Mouse (Mus musculus) MEL (cell line): Measurements from ENCODE around the gene Cux1. TPM values are rescaled to one million over a fixed set of nuclear protein-coding genes. Genes with fewer than 3 reads are reported as not detected.

ENCODE experiments used
- DNase-seq: peaks from one replicate; pipeline ENCODE4 v3.0.0; 2011; ENCODE audit warnings: low read depth, low spot score
- H3K27ac ChIP-seq: 2 replicates; pipeline ENCODE4 v1.5.1; 2012; ENCODE audit warnings: low read depth, mild to moderate bottlenecking, control low read depth, low read length, moderate library complexity; ENCODE audit not compliant: control insufficient read depth
- H3K27me3 ChIP-seq, 2 experiments: fragments of 150-350 bp in 1 of 2; sonication (generic) in 1 of 2; 2 replicates each; pipeline ENCODE4 v1.6.1; 2012; ENCODE audit warnings: low read length in 2 of 2, mild to moderate bottlenecking in 2 of 2, improper control_type of control experiment in 1 of 2, moderate library complexity in 1 of 2; ENCODE audit not compliant: insufficient read depth in 2 of 2, control insufficient read depth in 1 of 2
- H3K36me3 ChIP-seq, 2 experiments: 2 replicates each; pipeline ENCODE4 v1.6.1; 2012 to 2014; ENCODE audit warnings: low read length in 2 of 2, improper control_type of control experiment in 1 of 2, inconsistent platforms in 1 of 2, mild to moderate bottlenecking in 1 of 2; ENCODE audit not compliant: insufficient read depth in 2 of 2, control insufficient read depth in 1 of 2
- H3K4me1 ChIP-seq, 2 experiments: fragments of 150-350 bp in 1 of 2; sonication (generic) in 1 of 2; 2 replicates each; pipeline ENCODE4 v1.6.1; 2012; ENCODE audit warnings: low read length in 2 of 2, improper control_type of control experiment in 1 of 2, mild to moderate bottlenecking in 1 of 2; ENCODE audit not compliant: insufficient read depth in 2 of 2, control insufficient read depth in 1 of 2
- H3K4me3 ChIP-seq, 2 experiments: fragments of 150-350 bp in 1 of 2; sonication (generic) in 1 of 2; 2 replicates each; pipeline ENCODE4 v1.5.1; 2012; ENCODE audit warnings: low read depth in 2 of 2, low read length in 2 of 2, mild to moderate bottlenecking in 2 of 2, moderate library complexity in 2 of 2, control low read depth in 1 of 2, improper control_type of control experiment in 1 of 2; ENCODE audit not compliant: control insufficient read depth in 1 of 2, insufficient read depth in 1 of 2
- H3K79me2 ChIP-seq: 2 replicates; pipeline ENCODE4 v1.6.1; 2012; ENCODE audit warnings: mild to moderate bottlenecking, low read length, moderate library complexity; ENCODE audit not compliant: control insufficient read depth, poor library complexity, insufficient read depth
- H3K9ac ChIP-seq: 2 replicates; pipeline ENCODE4 v1.6.1; 2012; ENCODE audit warnings: low read depth, mild to moderate bottlenecking, control low read depth, low read length, moderate library complexity; ENCODE audit not compliant: control insufficient read depth, poor library complexity, severe bottlenecking
- H3K9me3 ChIP-seq: fragments of 150-350 bp; sonication (generic); replicated peaks from 2 replicates; pipeline ENCODE4 v1.6.1; 2012; ENCODE audit warnings: mild to moderate bottlenecking, low read length, improper control_type of control experiment, moderate library complexity; ENCODE audit not compliant: insufficient read depth
- CHD1 ChIP-seq: IDR thresholded peaks from 2 replicates; pipeline ENCODE4 v1.6.1; 2012; ENCODE audit warnings: low read depth, mild to moderate bottlenecking, inconsistent platforms, low read length, improper control_type of control experiment
- CTCF ChIP-seq, 3 experiments: IDR thresholded peaks in 2 of 3; conservative IDR thresholded peaks in 1 of 3; 2 replicates each; pipeline ENCODE4 v1.5.1; 2011 to 2012; ENCODE audit warnings: low read length in 3 of 3, low read depth in 2 of 3, mild to moderate bottlenecking in 2 of 3, improper control_type of control experiment in 1 of 3, inconsistent platforms in 1 of 3, mixed read lengths in 1 of 3, moderate library complexity in 1 of 3; ENCODE audit not compliant: control insufficient read depth in 1 of 3, insufficient read depth in 1 of 3, poor library complexity in 1 of 3, severe bottlenecking in 1 of 3
- ETS1 ChIP-seq: IDR thresholded peaks from 2 replicates; pipeline ENCODE4 v1.6.1; 2012; ENCODE audit warnings: low read depth, mild to moderate bottlenecking, inconsistent platforms, low read length, improper control_type of control experiment, moderate library complexity
- GABPA ChIP-seq: IDR thresholded peaks from 2 replicates; pipeline ENCODE4 v1.6.1; 2012; ENCODE audit warnings: low read depth, mild to moderate bottlenecking, inconsistent platforms, low read length, improper control_type of control experiment, moderate library complexity
- HCFC1 ChIP-seq: IDR thresholded peaks from 2 replicates; pipeline ENCODE4 v1.6.1; 2012; ENCODE audit warnings: low read depth, mild to moderate bottlenecking, inconsistent platforms, low read length, improper control_type of control experiment, moderate library complexity
- KAT2A ChIP-seq: conservative IDR thresholded peaks from 2 replicates; pipeline ENCODE4 v1.6.1; 2012; ENCODE audit warnings: low read depth, low read length, improper control_type of control experiment, inconsistent platforms
- MAFK ChIP-seq: IDR thresholded peaks from 2 replicates; pipeline ENCODE4 v1.6.1; 2011; ENCODE audit warnings: low read depth, mild to moderate bottlenecking, low read length, improper control_type of control experiment, borderline replicate concordance
- MAZ ChIP-seq: IDR thresholded peaks from 2 replicates; pipeline ENCODE4 v1.6.1; 2012; ENCODE audit warnings: low read depth, mild to moderate bottlenecking, inconsistent platforms, low read length, improper control_type of control experiment
- MXI1 ChIP-seq: IDR thresholded peaks from 2 replicates; pipeline ENCODE4 v1.6.1; 2011; ENCODE audit warnings: mild to moderate bottlenecking, low read depth, low read length, improper control_type of control experiment
- MYC ChIP-seq: IDR thresholded peaks from 2 replicates; pipeline ENCODE4 v1.6.1; 2011; ENCODE audit warnings: low read depth, mild to moderate bottlenecking, low read length, improper control_type of control experiment, moderate library complexity
- POLR2A ChIP-seq, 2 experiments: IDR thresholded peaks; 2 replicates each; pipeline ENCODE4 v1.6.1; 2011 to 2012; ENCODE audit warnings: low read length in 2 of 2, mild to moderate bottlenecking in 2 of 2, control low read depth in 1 of 2, improper control_type of control experiment in 1 of 2, low read depth in 1 of 2, moderate library complexity in 1 of 2; ENCODE audit not compliant: control insufficient read depth in 1 of 2, insufficient read depth in 1 of 2, poor library complexity in 1 of 2
- POLR2AphosphoS2 ChIP-seq: IDR thresholded peaks from 2 replicates; pipeline ENCODE4 v1.6.1; 2011; ENCODE audit warnings: low read length, improper control_type of control experiment
- ZKSCAN1 ChIP-seq: IDR thresholded peaks from 2 replicates; pipeline ENCODE4 v1.6.1; 2012; ENCODE audit warnings: low read depth, mild to moderate bottlenecking, inconsistent platforms, low read length, improper control_type of control experiment, moderate library complexity
- ZMIZ1 ChIP-seq: IDR thresholded peaks from 2 replicates; pipeline ENCODE4 v1.6.1; 2012; ENCODE audit warnings: low read depth, mild to moderate bottlenecking, inconsistent platforms, low read length, improper control_type of control experiment, moderate library complexity
- ZNF384 ChIP-seq: IDR thresholded peaks from 2 replicates; pipeline ENCODE4 v1.6.1; 2012; ENCODE audit warnings: low read depth, mild to moderate bottlenecking, inconsistent platforms, low read length, improper control_type of control experiment
- polyA plus RNA-seq, 2 experiments: library from polyadenylated mRNA; stranded (reverse) in 1 of 2; unstranded in 1 of 2; fragments of >175 nt in 1 of 2; fragments of >200 nt in 1 of 2; gene quantifications; 2 replicates each; pipeline versions ENCODE4 v1.2.1 to v1.2.4; 2012; ENCODE audit warnings: low replicate concordance in 2 of 2, low read depth in 1 of 2; ENCODE audit not compliant: insufficient read length in 2 of 2, insufficient read depth in 1 of 2, missing spikeins in 1 of 2
- total RNA-seq: library from RNA; depleted of rRNA; stranded (reverse); fragments of 300-350 nt; gene quantifications from 2 replicates; pipeline ENCODE4 v1.2.3, GENCODE M21; 2012

Cux1 gene
- total and polyA plus RNA-seq, 3 experiments: 71.1 to 104 TPM; not detected in 1

DNA sequence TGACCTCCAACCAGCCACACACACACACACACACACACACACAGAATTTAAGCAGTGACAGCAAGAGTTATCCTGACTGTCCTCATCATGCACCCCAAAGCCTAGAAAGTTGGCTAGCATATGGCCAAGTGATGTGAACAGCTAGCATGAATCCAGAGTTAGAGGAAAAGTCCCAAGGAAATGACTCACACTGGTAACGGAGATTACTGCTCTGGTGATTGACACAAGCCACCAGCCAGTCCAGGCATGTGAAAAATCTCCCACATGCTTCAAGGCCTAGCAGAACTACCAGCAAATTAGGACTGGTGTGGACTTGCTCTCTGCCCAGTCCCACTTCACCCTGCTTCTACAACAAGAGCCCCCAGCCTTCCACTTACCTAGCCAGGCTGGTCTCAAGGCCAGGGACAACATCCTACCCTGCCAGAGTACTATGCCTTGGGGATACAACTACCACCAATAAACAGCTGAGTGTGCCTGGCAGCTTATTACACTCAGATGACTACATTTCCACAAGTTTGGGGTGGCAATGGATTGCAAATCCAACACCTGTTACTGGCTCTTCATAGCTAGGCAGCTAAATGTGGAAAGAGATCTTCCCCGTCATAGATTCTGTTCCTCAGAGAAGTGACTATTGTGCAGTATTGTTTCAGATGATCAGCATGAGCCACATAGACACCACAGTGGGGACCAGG is 35.5 kb downstream of the Cux1 start:
- Histone ChIP-seq H3K27me3 (no peaks in the 10 kb centered on the region), H3K27ac (0 out of 2 replicates have a peak overlapping the region, but pooled peaks have one; percentile 22), H3K79me2 (peaks cover 91% of the 10 kb centered on the region), H3K9me3 (no peaks in the 10 kb centered on the region), H3K36me3 (peaks cover 23% of the 10 kb centered on the region in 2 experiments), H3K4me1 (peaks cover 16 to 24% of the 10 kb centered on the region in 2 experiments; a peak in 3 of 4 replicates), H3K4me3 (no peak overlapping the region), H3K9ac (no peak overlapping the region)
- TF ChIP-seq MAFK (no peak), HCFC1 (no peak), POLR2A (IDR thresholded peaks at IDR 0.05; ENCODE audit: control insufficient read depth in 1 of 2, insufficient read depth in 1 of 2, low read depth in 1 of 2, low read length in 2 of 2, poor library complexity in 1 of 2) (no peak), MXI1 (0 out of 2 replicates have a peak, but pooled peaks have one; percentile 33), CHD1 (no peak), ETS1 (0 out of 2 replicates have a peak, but pooled peaks have one; percentile 18), ZNF384 (no peak), MAZ (no peak), ZKSCAN1 (no peak)
- DNase-seq: peak; percentile 57

DNA sequence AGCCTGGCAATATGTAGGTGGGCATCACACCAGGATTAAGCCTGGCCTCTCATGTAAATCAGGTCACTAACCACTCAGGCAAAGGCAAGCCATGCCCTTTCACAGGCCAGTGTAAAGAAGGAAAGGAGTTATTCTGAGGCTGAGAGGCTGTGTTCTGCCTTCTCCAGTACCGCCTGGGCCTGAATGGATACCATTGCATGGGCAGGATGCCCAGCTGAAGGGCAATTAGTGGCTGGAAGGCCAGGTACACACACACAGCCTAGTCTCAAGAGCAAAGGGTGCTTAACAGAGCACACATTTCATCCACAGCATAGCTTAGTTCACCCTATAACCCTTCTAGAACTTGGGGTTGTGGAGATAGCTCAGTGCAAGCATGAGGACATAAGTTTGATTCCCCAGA is 36.4 kb downstream of the Cux1 start:
- TF ChIP-seq ZKSCAN1 (no peak), CTCF (IDR thresholded peaks at IDR 0.05 in 2 of 3, conservative IDR thresholded peaks at IDR 0.05 in 1 of 3; ENCODE audit: control insufficient read depth in 1 of 3, insufficient read depth in 1 of 3, low read depth in 2 of 3, low read length in 3 of 3, poor library complexity in 1 of 3, severe bottlenecking in 1 of 3) (no peak), MAZ (no peak), ZMIZ1 (no peak), POLR2A (IDR thresholded peaks at IDR 0.05; ENCODE audit: control insufficient read depth in 1 of 2, insufficient read depth in 1 of 2, low read depth in 1 of 2, low read length in 2 of 2, poor library complexity in 1 of 2) (no peak), MYC (no peak), CHD1 (no peak), GABPA (no peak), POLR2AphosphoS2 (no peak), ZNF384 (no peak), KAT2A (no peak)
- DNase-seq: no peak
- H3K27me3 ChIP-seq: no peaks in the 10 kb centered on the region
- H3K27ac ChIP-seq: no peak overlapping the region
- peaks cover 23 to 28% of the 10 kb centered on the region in 2 experiments for H3K36me3 ChIP-seq
- no peak overlapping the region for H3K9ac ChIP-seq
- peaks cover 13 to 20% of the 10 kb centered on the region in 2 experiments; a peak in 3 of 4 replicates for H3K4me1 ChIP-seq
- H3K79me2 ChIP-seq: peaks cover 91% of the 10 kb centered on the region
- no peak overlapping the region for H3K4me3 ChIP-seq
- no peaks in the 10 kb centered on the region for H3K9me3 ChIP-seq
